Mouse (Mus musculus): Measurements from ENCODE around the gene Abcc8. TPM values are rescaled to one million over a fixed set of nuclear protein-coding genes. Genes with fewer than 3 reads are reported as not detected.

The Abcc8 gene
- polyA plus RNA-seq, 1 experiment: not detected

- Histone ChIP-seq H3K27me3 (ENCODE audit: control insufficient read depth) (no peaks in the 10 kb centered on the region), H3K4me1 (ENCODE audit: control insufficient read depth) (no peaks in the 10 kb centered on the region), H3K9me3 (ENCODE audit: control insufficient read depth, low read length) (no peaks in the 10 kb centered on the region; the same call in 1 of the 2 replicates), H3K4me3 (replicated peaks) (no peak overlapping the region), H3K36me3 (ENCODE audit: control insufficient read depth) (no peaks in the 10 kb centered on the region)
- TF ChIP-seq GATA1 (IDR thresholded peaks at IDR 0.05; ENCODE audit: low read length): no peak
- TF ChIP-seq TAL1 (IDR thresholded peaks at IDR 0.05; ENCODE audit: low read length): no peak
Measured at GRCm38 (mm10) chr7:46162731-46163130, 17.1 kb downstream of the Abcc8 start.

GRCm38 (mm10) chr7:46162132-46162727 is 17.6 kb downstream of the Abcc8 start:
- Histone ChIP-seq H3K27me3 (ENCODE audit: control insufficient read depth) (no peaks in the 10 kb centered on the region), H3K36me3 (ENCODE audit: control insufficient read depth) (no peaks in the 10 kb centered on the region), H3K9me3 (ENCODE audit: control insufficient read depth, low read length) (no peaks in the 10 kb centered on the region; the same call in 1 of the 2 replicates), H3K4me1 (ENCODE audit: control insufficient read depth) (no peaks in the 10 kb centered on the region), H3K4me3 (replicated peaks) (no peak overlapping the region)
- TF ChIP-seq TAL1 (IDR thresholded peaks at IDR 0.05; ENCODE audit: low read length) (no peak), GATA1 (IDR thresholded peaks at IDR 0.05; ENCODE audit: low read length) (no peak)

- Histone ChIP-seq H3K36me3 (ENCODE audit: control insufficient read depth) (no peaks in the 10 kb centered on the region), H3K4me3 (replicated peaks) (no peak overlapping the region), H3K4me1 (ENCODE audit: control insufficient read depth) (no peaks in the 10 kb centered on the region), H3K9me3 (ENCODE audit: control insufficient read depth, low read length) (no peaks in the 10 kb centered on the region; the same call in 1 of the 2 replicates), H3K27me3 (ENCODE audit: control insufficient read depth) (no peaks in the 10 kb centered on the region)
- no peak for TF ChIP-seq TAL1 (IDR thresholded peaks at IDR 0.05; ENCODE audit: low read length)
- no peak for TF ChIP-seq GATA1 (IDR thresholded peaks at IDR 0.05; ENCODE audit: low read length)
Measured at GRCm38 (mm10) chr7:46161615-46162014, 18.2 kb downstream of the Abcc8 start.

GRCm38 (mm10) chr7:46157746-46158145 is 22.1 kb downstream of the Abcc8 start:
- Histone ChIP-seq H3K27me3 (ENCODE audit: control insufficient read depth) (no peaks in the 10 kb centered on the region), H3K9me3 (ENCODE audit: control insufficient read depth, low read length) (no peaks in the 10 kb centered on the region)
- TF ChIP-seq GATA1 (IDR thresholded peaks at IDR 0.05; ENCODE audit: low read length): no peak
- no peak for TF ChIP-seq TAL1 (IDR thresholded peaks at IDR 0.05; ENCODE audit: low read length)

GRCm38 (mm10) chr7:46154498-46155488 is 25.0 kb downstream of the Abcc8 start:
- Histone ChIP-seq H3K4me1 (ENCODE audit: control insufficient read depth) (no peaks in the 10 kb centered on the region), H3K27me3 (ENCODE audit: control insufficient read depth) (no peaks in the 10 kb centered on the region), H3K9me3 (ENCODE audit: control insufficient read depth, low read length) (no peaks in the 10 kb centered on the region), H3K4me3 (replicated peaks) (no peak overlapping the region), H3K36me3 (ENCODE audit: control insufficient read depth) (no peaks in the 10 kb centered on the region)
- TF ChIP-seq TAL1 (IDR thresholded peaks at IDR 0.05; ENCODE audit: low read length): no peak
- no peak for TF ChIP-seq GATA1 (IDR thresholded peaks at IDR 0.05; ENCODE audit: low read length)

More at GRCm38 (mm10) chr7:46157746-46158145, 22.1 kb downstream of the Abcc8 start:
- H3K4me3 ChIP-seq (replicated peaks): no peak overlapping the region
- H3K4me1 ChIP-seq (ENCODE audit: control insufficient read depth): no peaks in the 10 kb centered on the region
- no peaks in the 10 kb centered on the region for H3K36me3 ChIP-seq (ENCODE audit: control insufficient read depth)

- Histone ChIP-seq H3K36me3 (ENCODE audit: control insufficient read depth) (no peaks in the 10 kb centered on the region), H3K9me3 (ENCODE audit: control insufficient read depth, low read length) (no peaks in the 10 kb centered on the region), H3K4me1 (ENCODE audit: control insufficient read depth) (no peaks in the 10 kb centered on the region), H3K27me3 (ENCODE audit: control insufficient read depth) (no peaks in the 10 kb centered on the region), H3K4me3 (replicated peaks) (no peak overlapping the region)
- TF ChIP-seq GATA1 (IDR thresholded peaks at IDR 0.05; ENCODE audit: low read length) (no peak), TAL1 (IDR thresholded peaks at IDR 0.05; ENCODE audit: low read length) (no peak)
Measured at GRCm38 (mm10) chr7:46152819-46153351, 26.9 kb downstream of the Abcc8 start.

- no peak overlapping the region for H3K4me3 ChIP-seq (replicated peaks)
- TF ChIP-seq GATA1 (IDR thresholded peaks at IDR 0.05; ENCODE audit: low read length) (no peak), TAL1 (IDR thresholded peaks at IDR 0.05; ENCODE audit: low read length) (no peak)
- H3K36me3 ChIP-seq (ENCODE audit: control insufficient read depth): no peaks in the 10 kb centered on the region
- no peaks in the 10 kb centered on the region; the same call in 1 of the 2 replicates for H3K4me1 ChIP-seq (ENCODE audit: control insufficient read depth)
- no peaks in the 10 kb centered on the region for H3K9me3 ChIP-seq (ENCODE audit: control insufficient read depth, low read length)
- H3K27me3 ChIP-seq (ENCODE audit: control insufficient read depth): no peaks in the 10 kb centered on the region
Measured at GRCm38 (mm10) chr7:46147417-46147816, 32.4 kb downstream of the Abcc8 start.

- Histone ChIP-seq H3K4me1 (ENCODE audit: control insufficient read depth) (no peaks in the 10 kb centered on the region; the same call in 1 of the 2 replicates), H3K9me3 (ENCODE audit: control insufficient read depth, low read length) (no peaks in the 10 kb centered on the region), H3K4me3 (replicated peaks) (no peak overlapping the region), H3K27me3 (ENCODE audit: control insufficient read depth) (no peaks in the 10 kb centered on the region), H3K36me3 (ENCODE audit: control insufficient read depth) (no peaks in the 10 kb centered on the region)
- TF ChIP-seq TAL1 (IDR thresholded peaks at IDR 0.05; ENCODE audit: low read length) (no peak), GATA1 (IDR thresholded peaks at IDR 0.05; ENCODE audit: low read length) (no peak)
Measured at GRCm38 (mm10) chr7:46146675-46147308, 33.0 kb downstream of the Abcc8 start.

All from erythroblast, embryonic 14.5 days (primary cell).